Mouse (Mus musculus) urinary bladder, postnatal 36 days (tissue): ENCODE measurements around the gene Irf1.

Experiments
- DNase-seq, 2 experiments: peaks; one replicate each; pipeline ENCODE4 v3.0.0; 2022; ENCODE audit warnings: low spot score in 2 of 2, mixed read lengths in 1 of 2

Irf1 gene

DNA sequence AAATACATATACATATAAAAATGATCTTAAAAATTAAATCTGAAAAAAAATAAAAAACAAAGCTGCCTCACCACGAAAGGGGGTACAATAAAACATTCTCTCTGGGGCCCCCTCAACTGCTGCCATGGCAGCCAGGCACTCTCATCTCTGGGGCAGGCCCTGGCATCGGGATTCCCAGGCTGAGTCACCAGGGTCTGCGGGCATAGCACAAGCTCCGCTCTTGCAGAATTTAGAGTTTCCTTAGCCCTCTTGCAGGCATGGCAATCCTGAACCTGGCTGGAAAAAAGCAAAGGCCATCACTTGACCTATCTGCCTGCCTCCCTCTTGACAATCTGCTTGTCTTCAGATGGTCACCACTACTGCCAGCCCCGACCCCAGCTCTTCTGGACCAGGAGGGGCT is 8.5 kb upstream of the Irf1 start:
- DNase-seq, result no peak

DNA sequence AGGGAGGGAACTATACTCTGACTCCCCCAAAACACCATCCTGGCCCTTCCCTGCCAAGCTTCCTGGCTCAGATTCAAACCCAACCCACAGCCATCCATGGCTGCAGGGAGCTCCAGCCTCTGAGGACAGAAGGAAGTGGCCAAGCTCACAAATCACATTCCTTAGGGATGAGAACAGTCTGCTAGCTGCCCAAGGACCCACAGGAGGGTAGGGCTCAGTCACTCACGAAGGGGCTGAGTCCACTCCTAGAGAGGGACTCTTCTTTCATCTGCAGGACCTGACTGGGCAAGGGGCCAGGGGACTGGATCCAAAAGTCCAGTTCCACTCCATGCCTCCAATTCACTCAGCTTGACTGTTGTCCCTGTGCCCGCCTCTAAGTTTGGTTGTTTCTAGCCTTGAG is 8.0 kb upstream of the Irf1 start:
- DNase-seq, result peak in 1 of 2 experiments; percentile 68

DNA sequence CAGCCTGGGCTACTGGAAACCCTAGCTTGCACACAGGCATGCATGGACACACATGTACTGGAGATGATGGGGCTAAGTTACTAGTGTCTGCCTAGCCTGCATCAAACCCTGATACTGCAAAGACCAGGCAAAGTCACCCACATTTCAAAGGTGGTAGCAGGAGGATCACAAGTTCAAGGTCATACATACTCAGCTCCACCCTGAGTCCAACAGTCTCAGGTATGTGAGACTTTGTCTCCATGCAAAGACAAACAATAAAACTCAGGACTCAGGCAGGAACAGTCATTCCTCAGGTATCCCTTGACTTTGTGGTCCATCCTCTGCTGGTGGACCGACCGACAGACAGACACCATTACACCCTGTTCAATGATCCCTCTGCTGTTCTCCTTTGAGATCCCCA is 7.4 kb upstream of the Irf1 start:
- DNase-seq, result no peak

DNA sequence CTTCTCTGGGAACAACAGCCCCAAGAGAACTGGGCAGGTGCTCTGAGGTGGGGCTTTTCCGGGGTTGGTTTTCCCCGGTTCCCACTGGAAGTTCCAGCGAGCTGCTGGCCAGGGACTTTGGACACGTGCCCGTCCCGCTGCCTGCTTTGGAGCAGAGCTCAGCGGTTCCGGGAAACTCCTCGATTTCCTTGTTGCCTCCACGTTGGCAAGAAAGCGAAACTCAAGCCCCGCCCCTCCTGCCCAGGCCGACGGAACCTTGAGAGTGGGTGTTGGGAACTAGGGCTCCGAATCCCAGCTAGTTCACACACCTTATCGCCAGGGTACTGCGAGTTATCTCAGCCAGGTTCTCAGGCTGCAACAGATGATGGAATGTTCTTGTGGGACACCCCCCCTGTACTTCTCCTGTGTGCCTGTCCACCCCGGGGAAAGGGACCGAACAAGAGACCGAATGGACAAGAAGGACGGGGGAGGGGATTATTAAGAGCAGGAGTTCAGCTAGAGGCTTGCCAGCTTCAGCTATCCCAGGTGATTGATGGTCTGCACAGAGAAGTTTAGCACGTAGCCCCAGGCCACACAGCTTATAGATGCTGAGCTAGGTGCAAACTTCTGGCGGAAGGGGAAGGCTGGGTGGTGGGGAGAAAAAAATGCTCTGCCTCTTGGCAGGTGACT is 6.9 kb upstream of the Irf1 start:
- peak; percentile 80 to 91 for DNase-seq

DNA sequence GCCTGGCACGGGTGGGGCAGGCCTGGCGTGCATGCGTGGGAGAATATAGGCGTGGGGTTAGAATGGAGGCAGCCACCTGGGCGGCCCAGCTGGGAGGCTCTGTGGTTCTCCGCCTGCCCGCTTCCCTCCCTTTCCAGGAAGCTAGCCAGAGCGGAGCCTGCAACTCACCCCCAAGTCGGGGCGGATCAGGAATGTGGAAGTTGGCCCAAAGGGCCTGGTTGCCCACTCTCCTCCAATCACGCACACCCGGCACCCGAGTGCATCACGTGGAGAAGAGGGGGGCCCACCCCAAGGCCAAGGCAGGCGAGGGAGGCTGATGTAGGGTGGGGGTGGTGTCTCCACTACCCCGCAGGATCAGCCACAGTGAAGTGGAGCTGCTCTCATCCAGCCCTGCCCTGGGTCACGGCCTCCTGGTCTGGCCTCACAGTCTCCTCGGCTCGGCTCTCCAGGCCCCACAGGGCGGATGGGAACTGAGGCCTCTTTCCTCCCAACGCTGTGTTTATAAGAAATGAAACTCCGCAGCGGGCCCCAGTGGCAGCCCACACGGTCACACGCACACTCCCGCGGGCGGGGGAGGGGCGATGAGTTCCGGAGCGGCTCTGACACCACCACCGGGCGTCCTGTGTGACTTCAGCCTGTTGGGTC is 6.2 kb upstream of the Irf1 start:
- DNase-seq, result peak; percentile 82 to 89

DNA sequence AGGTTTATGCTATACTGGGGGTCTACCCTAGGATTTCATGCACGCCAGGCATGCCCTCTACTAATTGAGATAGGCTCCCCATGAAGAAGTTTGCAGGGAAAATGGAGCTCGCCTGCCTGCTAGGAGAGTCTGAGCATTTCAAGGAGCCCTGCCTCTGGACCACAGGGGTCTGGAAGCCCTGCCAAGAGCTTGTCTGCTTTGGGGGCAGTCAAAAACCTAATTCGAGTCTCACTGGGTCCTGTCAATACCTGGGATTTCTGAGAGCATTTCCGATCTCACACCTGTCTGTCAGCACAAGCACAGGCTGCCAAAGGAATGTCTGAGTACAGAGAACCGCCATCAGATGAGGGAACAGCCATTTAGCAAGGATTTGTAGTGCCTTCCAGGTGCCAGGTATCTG is 5.2 kb upstream of the Irf1 start:
- no peak for DNase-seq

DNA sequence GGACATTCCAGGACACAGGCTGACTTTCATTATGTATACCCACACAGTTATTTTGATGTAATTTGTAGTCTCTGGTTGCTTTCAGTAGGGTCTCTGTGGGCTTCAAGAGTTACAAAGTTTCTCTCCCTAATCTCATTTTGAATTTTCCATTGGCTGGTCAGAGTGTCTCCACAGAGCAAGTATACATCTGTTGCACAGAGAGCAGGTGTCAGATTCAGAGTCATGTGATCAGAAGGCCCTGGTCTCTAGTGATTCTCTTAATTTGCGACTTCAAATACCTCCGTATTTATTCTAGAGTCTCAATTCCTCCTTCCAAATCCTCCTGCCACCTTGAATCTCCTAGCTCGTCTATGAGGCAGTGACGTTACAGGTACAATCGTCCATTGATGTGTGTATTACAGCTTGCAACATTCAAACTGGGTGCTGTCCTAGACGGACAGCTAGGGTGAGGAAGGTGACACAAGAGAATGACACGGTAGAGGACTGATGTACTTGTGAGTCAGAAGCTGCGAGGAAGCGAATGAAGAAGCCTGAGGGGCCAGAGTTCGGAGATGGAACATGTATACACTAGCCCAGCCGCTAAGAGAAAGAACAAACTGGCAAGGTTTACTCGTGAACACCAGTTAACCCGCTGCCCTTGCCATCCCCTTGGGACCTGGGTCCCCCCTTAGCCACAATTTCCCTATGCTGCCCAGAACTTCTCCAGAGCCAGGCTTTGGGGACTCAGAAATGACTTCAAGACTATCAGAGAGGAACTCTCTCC is 1.2 kb upstream of the Irf1 start:
- DNase-seq, result no peak

DNA sequence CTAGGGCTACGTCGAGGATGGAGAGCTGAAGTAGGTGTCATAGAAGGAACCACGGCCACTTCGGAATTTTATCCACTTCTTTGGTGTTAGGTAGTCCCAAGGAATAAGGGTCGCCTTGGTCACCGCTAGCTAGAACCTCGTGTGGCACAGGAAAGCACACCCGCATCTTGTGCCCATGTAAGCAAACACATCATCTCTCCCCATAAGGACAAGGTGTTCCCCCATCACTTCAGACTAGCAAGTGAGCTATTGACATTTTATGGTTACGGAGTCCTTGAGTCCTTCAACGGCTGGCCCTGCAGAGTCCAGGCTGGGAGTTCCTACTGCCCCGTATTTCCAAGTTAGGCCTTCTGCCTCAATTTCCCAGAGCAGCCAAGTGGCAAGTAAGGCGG is 633 bp upstream of the Irf1 start:
- no peak for DNase-seq

DNA sequence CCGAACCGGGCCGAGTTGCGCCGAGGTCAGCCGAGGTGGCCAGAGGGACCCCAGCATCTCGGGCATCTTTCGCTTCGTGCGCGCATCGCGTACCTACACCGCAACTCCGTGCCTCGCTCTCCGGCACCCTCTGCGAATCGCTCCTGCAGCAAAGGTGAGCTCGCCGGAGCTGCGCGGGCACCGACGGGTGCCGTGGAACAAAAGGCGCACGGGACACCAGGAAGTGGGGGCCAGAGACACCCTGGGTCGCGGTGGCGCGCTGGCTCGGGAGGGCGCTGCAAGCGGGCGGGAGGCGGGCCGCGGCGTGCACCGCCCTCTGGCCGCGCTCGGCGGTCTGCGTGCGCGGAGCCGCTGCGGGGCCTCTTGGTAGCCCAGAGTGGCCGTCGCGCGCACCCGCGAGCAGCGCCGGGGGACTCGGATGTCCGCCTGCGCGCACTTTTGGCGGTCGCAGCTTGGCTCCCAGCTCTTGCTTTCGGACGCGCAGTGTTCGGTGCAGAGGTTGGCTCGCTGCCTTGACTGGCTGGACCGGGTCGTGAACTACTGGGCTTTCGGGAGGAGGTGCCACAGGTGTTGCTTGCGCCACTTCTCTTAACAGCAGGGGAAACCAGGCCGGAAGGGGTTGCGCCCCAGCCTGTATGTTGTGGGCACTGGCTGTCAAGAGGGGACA is 444 bp downstream of the Irf1 start:
- peak; percentile 53 to 77 for DNase-seq

DNA sequence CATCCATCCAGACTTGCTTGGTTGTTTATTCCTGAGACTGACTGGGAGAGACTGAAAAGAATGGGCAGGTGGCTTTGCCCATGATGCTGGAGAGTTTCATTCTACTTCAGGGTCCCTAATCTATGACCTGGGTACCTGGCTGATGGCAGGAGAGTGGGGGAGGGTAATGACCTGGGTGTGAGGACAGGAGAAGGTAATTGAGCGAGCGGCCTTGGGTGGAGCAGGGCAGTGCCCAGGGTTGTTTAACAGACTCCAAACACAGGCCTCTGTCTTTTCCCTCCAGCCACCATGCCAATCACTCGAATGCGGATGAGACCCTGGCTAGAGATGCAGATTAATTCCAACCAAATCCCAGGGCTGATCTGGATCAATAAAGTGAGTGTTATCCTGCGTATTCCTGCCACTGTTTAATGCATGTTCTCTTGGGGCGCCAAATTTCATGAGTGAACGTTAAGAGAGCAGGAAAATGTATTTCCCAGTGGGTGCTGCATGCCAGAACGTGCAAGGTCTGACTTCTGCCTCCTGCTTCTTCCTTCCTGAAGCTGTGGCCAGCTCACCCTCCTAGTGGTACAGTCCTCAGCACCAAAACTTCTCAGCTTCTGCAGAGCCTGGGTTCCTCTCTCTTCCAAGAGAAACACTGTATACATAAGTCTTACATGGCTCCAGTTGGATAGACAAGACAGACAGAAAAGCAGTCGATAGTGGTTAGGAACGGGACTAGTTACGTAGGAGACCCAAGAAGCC is 1.4 kb downstream of the Irf1 start:
- DNase-seq, result no peak

DNA sequence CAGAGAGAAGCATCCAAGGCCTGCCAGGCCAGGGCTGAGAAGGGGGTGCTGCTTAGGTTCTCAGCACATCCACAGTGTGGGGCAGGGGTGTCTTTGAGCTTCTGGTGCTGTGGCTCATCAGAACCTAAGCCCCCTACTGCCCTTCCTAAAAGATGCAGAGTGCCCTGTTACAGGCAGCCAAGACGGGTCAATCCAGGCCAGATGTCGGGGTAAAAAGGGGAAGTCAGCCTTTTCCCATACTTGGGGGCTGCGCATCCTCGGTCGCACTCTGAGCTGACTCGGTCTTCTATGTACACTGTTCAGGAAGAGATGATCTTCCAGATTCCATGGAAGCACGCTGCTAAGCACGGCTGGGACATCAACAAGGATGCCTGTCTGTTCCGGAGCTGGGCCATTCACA is 2.7 kb downstream of the Irf1 start:
- no peak for DNase-seq

DNA sequence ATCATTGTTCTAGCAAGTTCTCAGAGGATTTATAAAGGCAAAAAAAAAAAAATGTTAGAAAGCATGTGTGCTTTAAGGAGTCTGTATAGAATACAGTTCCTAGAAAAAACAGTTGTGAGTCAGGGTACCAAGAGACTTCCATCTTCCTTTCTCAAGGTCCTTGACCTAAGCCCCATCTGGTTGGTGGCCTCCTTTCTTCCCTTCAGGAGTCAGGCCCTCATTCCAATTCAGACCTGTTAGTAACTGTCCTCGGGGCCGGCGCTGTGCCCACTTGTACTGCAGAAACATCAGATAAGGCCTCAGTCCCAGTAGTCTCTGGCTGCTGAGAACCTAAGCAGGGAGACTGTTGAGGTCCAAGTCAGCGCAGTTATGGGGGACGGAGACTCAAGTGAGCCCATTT is 3.3 kb downstream of the Irf1 start, which contains the start of gene Gm17334:
TSS of gene Gm17334 (minus strand) at position 101 of the 400 bp plus-strand sequence.
- DNase-seq, result no peak

DNA sequence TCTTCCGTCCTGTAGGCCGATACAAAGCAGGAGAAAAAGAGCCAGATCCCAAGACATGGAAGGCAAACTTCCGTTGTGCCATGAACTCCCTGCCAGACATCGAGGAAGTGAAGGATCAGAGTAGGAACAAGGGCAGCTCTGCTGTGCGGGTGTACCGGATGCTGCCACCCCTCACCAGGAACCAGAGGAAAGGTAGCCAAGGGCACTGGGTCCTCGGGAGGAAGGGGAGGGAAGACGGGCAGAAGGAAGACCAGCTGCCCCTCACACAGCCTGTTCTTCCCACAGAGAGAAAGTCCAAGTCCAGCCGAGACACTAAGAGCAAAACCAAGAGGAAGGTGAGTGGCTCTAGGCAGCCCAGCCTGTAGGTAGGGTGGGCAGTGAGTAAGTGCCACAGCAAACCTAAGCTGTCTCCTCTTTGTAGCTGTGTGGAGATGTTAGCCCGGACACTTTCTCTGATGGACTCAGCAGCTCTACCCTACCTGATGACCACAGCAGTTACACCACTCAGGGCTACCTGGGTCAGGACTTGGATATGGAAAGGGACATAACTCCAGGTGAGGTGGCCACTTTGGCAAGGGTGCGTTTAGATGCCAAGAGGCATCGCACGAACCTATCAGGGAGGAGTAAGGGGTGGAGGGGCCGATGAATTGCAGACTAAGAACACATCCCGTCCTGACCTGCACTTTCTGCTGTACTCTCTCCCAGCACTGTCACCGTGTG is 4.0 kb downstream of the Irf1 start:
- DNase-seq, result no peak

DNA sequence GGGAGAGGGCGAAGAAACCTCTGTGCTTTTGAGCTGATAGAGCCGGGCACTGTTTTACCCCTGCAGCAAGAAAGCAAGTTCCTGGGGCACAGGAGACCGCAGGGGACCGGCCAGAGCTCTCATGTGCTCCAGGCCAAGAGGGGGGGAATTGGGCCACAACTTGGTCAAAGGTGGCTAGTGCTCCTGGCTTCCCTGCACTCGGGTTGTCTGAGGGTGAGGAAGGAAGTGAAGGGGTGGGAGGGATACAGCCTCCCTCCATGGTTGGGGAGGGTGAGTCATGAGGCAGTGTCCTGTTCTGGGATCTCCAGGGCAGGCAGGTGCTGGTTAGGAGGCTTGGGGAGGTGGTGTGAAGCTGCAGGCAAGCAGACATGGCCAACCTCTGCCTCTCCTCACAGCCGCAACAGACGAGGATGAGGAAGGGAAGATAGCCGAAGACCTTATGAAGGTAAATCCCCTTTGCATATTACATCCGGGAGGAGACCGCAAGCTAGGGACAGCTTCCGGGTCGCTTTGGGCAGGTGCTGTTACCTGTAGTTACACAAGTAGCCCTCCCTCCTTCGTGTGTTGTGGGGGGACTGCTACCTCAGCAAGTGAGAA is 4.9 kb downstream of the Irf1 start:
- DNase-seq, result no peak

DNA sequence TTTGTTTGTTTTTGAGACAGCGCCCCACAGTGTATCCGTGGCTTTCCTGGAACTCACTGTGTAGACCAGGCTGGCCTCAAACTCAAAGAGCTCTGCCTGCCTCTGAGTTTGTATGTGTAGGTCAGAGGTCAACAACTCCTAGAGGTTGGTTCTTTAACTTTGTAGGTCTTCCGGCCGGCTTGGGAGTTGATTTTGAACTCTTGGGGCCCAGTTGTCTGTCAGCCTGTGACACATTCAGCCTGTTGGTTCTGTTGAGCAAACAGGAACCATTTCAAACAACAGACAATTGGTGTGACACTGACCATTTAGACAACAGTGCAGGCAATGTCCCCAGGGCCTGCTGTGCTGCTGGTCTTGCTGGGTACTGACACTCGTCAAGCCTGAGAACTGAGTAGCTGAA is 7.9 kb downstream of the Irf1 start:
- no peak for DNase-seq

DNA sequence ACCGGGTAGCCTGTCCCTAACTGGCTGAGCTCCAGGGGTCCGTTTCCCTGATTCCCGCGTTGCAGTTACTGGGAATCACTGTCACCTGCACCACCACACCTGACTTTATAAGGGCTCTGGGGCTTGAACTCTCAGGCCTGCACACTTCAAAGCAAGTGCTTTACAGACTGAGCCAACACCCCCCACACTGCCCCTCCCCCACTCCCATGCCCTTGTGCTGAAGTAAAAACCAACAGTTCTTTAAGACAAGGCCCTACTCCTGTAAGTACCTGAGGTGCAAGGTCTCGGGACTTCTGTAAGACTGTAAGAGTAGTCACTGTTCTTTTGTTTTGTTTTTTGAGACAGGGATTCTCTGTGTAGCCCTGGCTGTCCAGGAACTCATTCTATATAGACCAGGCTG is 8.6 kb downstream of the Irf1 start:
- no peak for DNase-seq

DNA sequence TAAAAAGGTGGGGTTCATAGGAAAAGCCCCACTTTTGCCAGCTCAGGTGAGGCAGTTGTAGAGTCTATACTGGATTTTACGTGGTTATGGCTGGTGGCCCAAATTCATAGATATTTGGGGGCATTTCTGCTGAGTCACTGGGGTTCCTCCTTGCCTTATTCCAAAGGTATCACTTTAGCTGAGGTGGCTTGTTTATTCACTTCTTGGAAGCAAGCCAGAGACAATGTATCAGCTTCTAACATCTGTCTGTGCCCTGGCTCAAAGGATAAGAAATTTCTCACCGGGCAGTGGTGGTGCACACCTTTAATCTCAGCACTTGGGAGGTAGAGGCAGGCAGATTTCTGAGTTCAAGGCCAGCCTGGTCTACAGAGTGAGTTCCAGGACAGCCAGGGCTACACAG is 10.0 kb downstream of the Irf1 start:
- DNase-seq, result no peak

DNA sequence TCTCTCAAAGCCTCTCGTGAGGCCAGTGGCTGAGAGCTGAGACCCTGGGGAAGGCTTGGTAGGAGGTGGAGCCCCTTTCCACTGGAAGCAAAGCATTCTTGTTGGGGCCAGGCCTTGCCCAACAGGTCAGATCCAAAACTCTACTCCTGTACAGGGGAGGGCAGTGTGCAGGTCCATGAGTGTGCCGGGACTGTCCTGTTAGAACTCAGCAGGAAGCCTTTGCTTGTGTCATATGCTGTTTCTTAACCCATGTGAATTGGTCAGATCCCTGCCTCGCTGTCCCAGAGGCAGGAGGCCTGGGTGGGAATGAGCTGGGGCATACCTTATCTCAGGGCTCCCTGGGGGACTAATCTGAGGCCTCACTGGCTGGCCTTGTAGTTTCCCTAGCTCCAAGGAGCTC is 10.4 kb downstream of the Irf1 start:
- DNase-seq, result no peak

DNA sequence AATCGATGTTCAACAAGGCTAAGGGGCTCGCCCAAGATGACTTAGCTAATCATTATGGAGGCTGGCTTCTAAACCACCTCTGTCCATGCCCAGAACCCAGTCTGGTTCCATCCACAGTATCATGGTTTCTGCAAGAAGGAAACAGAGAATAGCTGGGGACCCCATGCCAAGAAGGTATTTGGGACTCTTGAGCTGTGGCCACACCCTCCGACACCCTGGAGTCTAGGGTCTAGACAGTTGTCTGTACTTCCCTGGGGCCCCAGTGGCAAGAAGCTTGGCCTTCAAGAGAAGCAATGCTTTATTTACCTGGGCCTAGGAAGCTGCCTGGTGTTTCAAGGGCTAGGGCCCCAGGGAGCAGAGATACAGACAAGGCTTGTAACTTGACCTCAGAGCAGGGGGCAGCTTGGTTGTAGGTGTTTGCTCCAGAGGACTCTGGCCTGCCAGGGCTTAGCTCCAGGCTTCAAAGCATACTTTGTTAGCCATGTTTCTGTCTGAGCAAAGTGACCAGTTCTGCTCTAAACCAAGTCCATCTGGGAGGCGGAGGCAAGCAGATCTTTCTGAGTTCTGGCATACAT is 11.5 kb downstream of the Irf1 start:
- DNase-seq, result no peak

DNA sequence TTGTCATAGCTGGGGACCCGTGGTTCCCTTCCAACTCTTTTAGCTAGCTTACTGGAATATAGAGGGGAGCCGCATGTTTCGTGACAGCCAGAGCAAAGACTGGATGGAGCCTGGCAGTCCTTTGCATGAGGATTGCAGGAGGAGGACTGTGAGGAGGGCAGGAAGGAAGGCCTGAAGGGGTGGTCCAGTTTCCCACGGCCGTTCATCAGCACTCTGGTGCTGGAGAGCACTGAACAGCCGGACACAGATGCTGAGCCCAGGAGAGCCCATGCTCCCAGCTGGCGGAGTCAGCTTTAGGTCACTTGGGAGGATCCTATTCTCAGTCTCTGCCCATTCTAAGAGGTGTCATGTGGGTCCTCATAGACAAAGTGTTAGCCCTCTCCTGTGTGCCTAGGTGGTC is 12.2 kb downstream of the Irf1 start:
- DNase-seq, result no peak
